Mouse (Mus musculus) lung, postnatal 0 days (tissue): ENCODE measurements around the gene Trmt1l. TPM values are rescaled to one million over a fixed set of nuclear protein-coding genes. Genes with fewer than 3 reads are reported as not detected.
A peak's percentile ranks its signal among the peaks of the same experiment; 100 is the strongest.

Source experiments
- ATAC-seq: fragments of 200-750 bp; cut with Nextera tagmentation; 2 replicates; pipeline ENCODE4 v1.8.0; 2017; ENCODE audit warnings: moderate library complexity
- DNase-seq: peaks from one replicate; pipeline ENCODE4 v3.0.0-alpha.2; 2016; ENCODE audit warnings: low spot score
- H3K27ac ChIP-seq: fragments of 300-500 bp; sonication (generic); 2 replicates; pipeline ENCODE4 v1.5.1; 2014; ENCODE audit warnings: antibody characterized with exemption, mild to moderate bottlenecking, low read length, mixed read lengths
- H3K27me3 ChIP-seq: fragments of 300-500 bp; sonication (generic); replicated peaks from 2 replicates; pipeline ENCODE4 v1.6.1; 2014; ENCODE audit warnings: low read length, mixed read lengths; ENCODE audit not compliant: insufficient read depth
- H3K36me3 ChIP-seq: fragments of 300-500 bp; sonication (generic); 2 replicates; pipeline ENCODE4 v1.6.1; 2014; ENCODE audit warnings: low read length, mixed read lengths; ENCODE audit not compliant: insufficient read depth
- H3K4me1 ChIP-seq: fragments of 300-500 bp; sonication (generic); 2 replicates; pipeline ENCODE4 v1.6.1; 2014; ENCODE audit warnings: antibody characterized with exemption, low read depth, low read length, mixed read lengths; ENCODE audit not compliant: insufficient read depth
- H3K4me2 ChIP-seq: fragments of 300-500 bp; sonication (generic); replicated peaks from 2 replicates; pipeline ENCODE4 v1.6.1; 2014; ENCODE audit warnings: low read depth, mild to moderate bottlenecking, low read length, moderate library complexity, mixed read lengths
- H3K4me3 ChIP-seq: fragments of 300-500 bp; sonication (generic); 2 replicates; pipeline ENCODE4 v1.5.1; 2014; ENCODE audit warnings: low read depth, low read length
- H3K9ac ChIP-seq: fragments of 300-500 bp; sonication (generic); replicated peaks from 2 replicates; pipeline ENCODE4 v1.6.1; 2014; ENCODE audit warnings: low read depth, mild to moderate bottlenecking
- H3K9me3 ChIP-seq: fragments of 300-500 bp; sonication (generic); 2 replicates; pipeline ENCODE4 v1.6.1; 2016; ENCODE audit warnings: low read length, mixed read lengths
- CTCF ChIP-seq: IDR thresholded peaks from 2 replicates; pipeline ENCODE4 v1.5.1; 2016; ENCODE audit warnings: antibody characterized with exemption, mild to moderate bottlenecking
- EP300 ChIP-seq: IDR thresholded peaks from 2 replicates; pipeline ENCODE4 v1.6.1; 2016; ENCODE audit warnings: antibody characterized with exemption, mild to moderate bottlenecking, control low read depth
- WGBS: fragments of 180-500 bp; shearing (Covaris S2); extraction: QIAGEN DNeasy Blood & Tissue Kit; methylation state at CpG from one replicate; pipeline ENCODE4 v1.1.7; 2014; 5-methylcytosine and 5-hydroxymethylcytosine counted together
- polyA plus RNA-seq: library from polyadenylated mRNA; unstranded; fragments of >200 nt; fragmentation: Nextera tagmentation; extraction: Ambion mirVana; gene quantifications from 2 replicates; pipeline ENCODE4 v1.2.1, GENCODE M21; 2015

The Trmt1l gene
- polyA plus RNA-seq, 1 experiment from 2014 or later = 19.8 TPM

DNA sequence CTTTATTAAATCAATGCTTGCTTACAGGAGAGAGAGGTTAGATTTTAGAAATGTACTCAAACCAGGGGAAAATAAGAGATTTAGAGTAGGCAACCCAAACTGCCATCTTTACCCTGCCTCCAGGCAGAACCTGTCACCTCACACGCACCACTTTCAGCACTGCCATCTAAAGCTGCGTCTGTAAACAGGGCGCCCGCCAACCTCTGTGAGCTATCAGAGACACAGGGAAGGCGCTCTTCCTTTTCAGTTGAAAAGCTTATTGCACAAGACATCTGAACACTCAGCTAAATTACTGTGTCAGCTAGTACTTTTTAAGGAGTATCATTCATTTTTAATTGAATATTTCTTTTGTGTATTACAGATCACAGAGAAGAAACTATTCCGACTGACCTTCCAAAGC is 61.5 kb downstream of the Trmt1l start:
- ATAC-seq = peak; percentile 53
- Histone ChIP-seq H3K9me3 (no peaks in the 10 kb centered on the region), H3K4me3 (no peak overlapping the region), H3K4me2 (no peak overlapping the region), H3K27me3 (no peaks in the 10 kb centered on the region), H3K4me1 (peaks cover 3% of the 10 kb centered on the region), H3K36me3 (no peaks in the 10 kb centered on the region), H3K9ac (no peak overlapping the region), H3K27ac (no peak overlapping the region)
- WGBS = 50% methylated on average over 6 of the region's 6 CpGs
- DNase-seq = peak; percentile 57
- TF ChIP-seq CTCF (no peak), EP300 (no peak)

- peak; percentile 61 for TF ChIP-seq CTCF
- TF ChIP-seq EP300 = no peak
- Histone ChIP-seq H3K27ac (no peak overlapping the region), H3K9ac (no peak overlapping the region), H3K4me1 (peaks cover 8% of the 10 kb centered on the region), H3K27me3 (no peaks in the 10 kb centered on the region), H3K36me3 (no peaks in the 10 kb centered on the region), H3K4me3 (no peak overlapping the region), H3K9me3 (no peaks in the 10 kb centered on the region), H3K4me2 (no peak overlapping the region)
- ATAC-seq = no peak
- 27% methylated on average over 1 of the region's 1 CpGs for WGBS
- no peak for DNase-seq
These were observed 64.1 kb downstream of the Trmt1l start for GRCm38 (mm10) chr1:151492419-151492818.

- peaks cover 13% of the 10 kb centered on the region for H3K4me1 ChIP-seq
- ATAC-seq (no peak), DNase-seq (no peak)
- H3K27ac ChIP-seq = no peak overlapping the region
- H3K9ac ChIP-seq = no peak overlapping the region
- TF ChIP-seq CTCF (no peak), EP300 (no peak)
- H3K9me3 ChIP-seq = no peaks in the 10 kb centered on the region
- H3K4me2 ChIP-seq = no peak overlapping the region
- H3K27me3 ChIP-seq = no peaks in the 10 kb centered on the region
- no peaks in the 10 kb centered on the region for H3K36me3 ChIP-seq
- H3K4me3 ChIP-seq = no peak overlapping the region
These were observed 65.5 kb downstream of the Trmt1l start for GRCm38 (mm10) chr1:151493826-151494225.

DNA sequence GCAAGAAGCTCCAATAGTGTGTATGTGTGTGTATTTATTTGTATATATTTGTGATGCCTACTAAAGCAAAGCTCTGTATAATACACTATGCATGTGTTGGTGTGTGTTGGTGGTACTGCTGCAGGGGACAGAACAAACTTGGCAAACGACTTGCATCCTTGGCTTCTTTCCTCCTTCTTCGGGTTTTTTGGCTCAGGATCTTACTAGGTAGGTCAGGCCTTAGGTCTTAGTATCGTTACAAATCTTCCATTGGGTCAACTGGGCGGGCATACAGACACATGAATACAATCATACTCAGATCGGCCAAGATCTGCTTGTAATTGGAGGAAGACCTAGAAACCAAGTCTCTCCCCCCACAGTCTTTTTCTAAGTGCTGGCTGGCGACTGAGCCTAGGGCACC is 66.4 kb downstream of the Trmt1l start:
- 52% methylated on average over 6 of the region's 6 CpGs for WGBS
- H3K4me3 ChIP-seq = no peak overlapping the region

GRCm38 (mm10) chr1:151495635-151496285 is 67.4 kb downstream of the Trmt1l start:
- ATAC-seq (no peak), DNase-seq (no peak)
- Histone ChIP-seq H3K4me3 (no peak overlapping the region), H3K9ac (no peak overlapping the region), H3K9me3 (no peaks in the 10 kb centered on the region), H3K27me3 (no peaks in the 10 kb centered on the region), H3K27ac (no peak overlapping the region), H3K4me1 (peaks cover 10% of the 10 kb centered on the region), H3K4me2 (no peak overlapping the region), H3K36me3 (no peaks in the 10 kb centered on the region)
- TF ChIP-seq EP300 (no peak), CTCF (no peak)
- 81% methylated on average over 2 of the region's 2 CpGs for WGBS

More for the DNA sequence above, 66.4 kb downstream of the Trmt1l start:
- Histone ChIP-seq H3K27ac (no peak overlapping the region), H3K27me3 (no peaks in the 10 kb centered on the region), H3K36me3 (no peaks in the 10 kb centered on the region), H3K4me2 (no peak overlapping the region), H3K9ac (no peak overlapping the region), H3K4me1 (peaks cover 12% of the 10 kb centered on the region), H3K9me3 (no peaks in the 10 kb centered on the region)
- TF ChIP-seq CTCF (no peak), EP300 (no peak)
- ATAC-seq (no peak), DNase-seq (no peak)

DNA sequence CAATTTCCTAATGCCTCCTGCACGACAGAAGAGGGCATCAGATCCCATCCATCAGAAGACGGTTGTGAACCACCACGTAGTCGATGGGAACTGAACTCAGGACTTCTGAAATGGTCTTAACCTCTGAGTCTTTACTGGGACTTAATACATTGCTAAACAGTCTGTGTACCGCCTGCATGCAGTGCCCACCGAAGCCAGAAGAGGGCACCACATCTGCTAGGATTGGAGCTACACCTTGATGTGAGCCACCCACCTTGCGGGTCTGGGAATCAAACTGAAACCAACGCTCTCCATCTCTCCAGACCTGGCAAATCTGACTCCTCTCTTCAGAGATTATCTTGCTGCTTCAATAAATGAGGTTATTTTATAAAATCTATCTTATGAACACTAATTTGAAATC is 68.7 kb downstream of the Trmt1l start:
- no peaks in the 10 kb centered on the region for H3K9me3 ChIP-seq
- no peak overlapping the region for H3K27ac ChIP-seq
- H3K9ac ChIP-seq = no peak overlapping the region
- 84% methylated on average over 8 of the region's 8 CpGs for WGBS
- DNase-seq (peak; percentile 43), ATAC-seq (no peak)
- H3K4me1 ChIP-seq = peaks cover 10% of the 10 kb centered on the region
- H3K4me2 ChIP-seq = no peak overlapping the region
- TF ChIP-seq CTCF (peak; percentile 74), EP300 (no peak)
- H3K27me3 ChIP-seq = no peaks in the 10 kb centered on the region
- no peaks in the 10 kb centered on the region for H3K36me3 ChIP-seq
- no peak overlapping the region for H3K4me3 ChIP-seq

DNA sequence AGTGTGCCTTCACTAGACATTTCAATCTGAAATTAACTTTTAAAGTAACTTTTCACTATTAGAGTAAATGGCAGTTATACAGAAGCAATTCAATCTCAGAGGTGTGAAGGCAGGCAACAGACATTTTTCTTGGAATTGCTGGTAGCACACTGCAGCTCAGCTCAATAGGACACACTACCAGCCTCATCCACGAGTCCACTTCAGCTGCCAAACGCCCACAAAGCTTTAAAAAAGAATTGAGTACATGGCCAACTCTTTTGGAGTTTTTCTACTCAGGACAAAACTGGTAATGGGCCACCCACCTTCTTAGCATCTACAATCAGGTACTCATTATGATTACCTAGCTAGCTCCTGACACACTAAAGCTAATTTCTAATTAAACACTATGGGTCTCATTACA is 69.6 kb downstream of the Trmt1l start:
- no peak overlapping the region for H3K9ac ChIP-seq
- ATAC-seq (no peak), DNase-seq (no peak)
- TF ChIP-seq EP300 (no peak), CTCF (no peak)
- peaks cover 10% of the 10 kb centered on the region for H3K4me1 ChIP-seq
- no peak overlapping the region for H3K4me2 ChIP-seq
- no peaks in the 10 kb centered on the region for H3K36me3 ChIP-seq
- 54% methylated on average over 2 of the region's 2 CpGs for WGBS
- H3K9me3 ChIP-seq = no peaks in the 10 kb centered on the region
- no peaks in the 10 kb centered on the region for H3K27me3 ChIP-seq
- H3K4me3 ChIP-seq = no peak overlapping the region
- H3K27ac ChIP-seq = no peak overlapping the region
